Mouse (Mus musculus): ENCODE data around the gene Tkt.

The Tkt gene

GRCm38 (mm10) chr14:30585323-30585722 is 37.2 kb downstream of the Tkt start:
- DNase-seq (ENCODE audit: low spot score in 2 of 2): no peak

GRCm38 (mm10) chr14:30586780-30587461 is 38.8 kb downstream of the Tkt start:
- no peak for DNase-seq (ENCODE audit: low spot score in 2 of 2)

GRCm38 (mm10) chr14:30590041-30590645 is 42.0 kb downstream of the Tkt start:
- no peak for DNase-seq (ENCODE audit: low spot score in 2 of 2)

- no peak for DNase-seq (ENCODE audit: low spot score in 2 of 2)
Observed at GRCm38 (mm10) chr14:30590918-30591317, 42.8 kb downstream of the Tkt start.

DNA sequence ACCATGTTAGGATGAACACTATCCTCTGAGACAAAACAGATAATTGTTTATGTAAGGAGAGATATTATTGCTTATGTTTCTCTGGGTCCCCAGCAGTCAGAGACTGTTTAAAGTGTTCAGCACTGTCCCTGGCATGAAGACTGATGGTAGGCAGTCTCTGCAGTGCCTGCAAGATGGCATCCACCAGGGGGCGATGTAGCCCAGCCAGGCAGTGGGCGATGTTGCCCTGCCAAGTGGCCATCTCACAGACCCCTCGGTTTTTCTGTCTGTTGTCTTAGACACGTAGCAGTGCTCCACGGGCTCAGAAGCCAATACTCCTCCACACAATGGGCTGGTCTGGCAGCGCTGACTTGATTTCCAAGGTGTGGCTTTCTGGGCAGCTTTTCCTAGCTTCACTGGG is 43.3 kb downstream of the Tkt start:
- peak; percentile 58 to 74 for DNase-seq (ENCODE audit: low spot score in 2 of 2)

DNA sequence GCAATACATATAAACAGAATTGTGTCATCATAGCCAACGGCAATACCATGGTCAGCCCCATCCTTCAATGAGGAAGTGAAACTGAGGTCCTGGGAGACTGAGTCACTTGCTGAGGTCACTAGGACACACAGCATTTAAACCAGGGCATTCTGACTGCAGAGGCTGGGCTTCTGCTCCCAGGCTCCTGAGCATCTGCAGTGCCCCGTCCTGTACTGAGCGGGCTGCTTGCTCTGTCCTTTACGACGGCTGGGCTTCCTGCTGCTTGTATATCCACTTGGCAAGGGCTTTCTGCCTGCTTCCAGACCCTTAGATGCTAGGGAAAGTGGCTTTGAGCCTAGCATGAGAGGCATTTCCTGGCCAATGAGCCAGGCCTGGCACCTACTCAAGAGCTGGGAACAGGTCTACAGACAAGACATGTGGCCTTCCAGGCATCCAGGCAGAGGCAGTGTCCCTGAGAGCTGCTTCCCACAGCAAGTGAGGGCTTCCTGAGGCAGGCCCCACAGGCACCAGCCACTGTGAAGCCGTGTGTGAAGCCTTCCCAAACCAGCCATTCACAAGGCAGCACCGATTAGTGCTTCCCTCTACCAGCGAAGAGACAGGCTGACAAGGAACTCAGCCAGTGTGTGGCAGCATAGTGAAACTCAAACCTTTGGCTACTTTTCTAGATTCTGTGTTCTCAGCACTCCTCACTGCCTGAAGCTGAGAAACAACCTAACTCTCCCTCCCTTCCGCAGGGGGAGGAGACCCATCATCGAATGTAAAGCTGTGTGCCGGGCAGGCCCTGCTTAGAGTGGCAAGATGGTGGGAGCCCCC is 45.3 kb downstream of the Tkt start:
- DNase-seq (ENCODE audit: low spot score in 2 of 2): peak; percentile 86 to 90

- DNase-seq (ENCODE audit: low spot score in 2 of 2): peak; percentile 85 to 87
Observed at GRCm38 (mm10) chr14:30594092-30594695, 46.0 kb downstream of the Tkt start.

DNA sequence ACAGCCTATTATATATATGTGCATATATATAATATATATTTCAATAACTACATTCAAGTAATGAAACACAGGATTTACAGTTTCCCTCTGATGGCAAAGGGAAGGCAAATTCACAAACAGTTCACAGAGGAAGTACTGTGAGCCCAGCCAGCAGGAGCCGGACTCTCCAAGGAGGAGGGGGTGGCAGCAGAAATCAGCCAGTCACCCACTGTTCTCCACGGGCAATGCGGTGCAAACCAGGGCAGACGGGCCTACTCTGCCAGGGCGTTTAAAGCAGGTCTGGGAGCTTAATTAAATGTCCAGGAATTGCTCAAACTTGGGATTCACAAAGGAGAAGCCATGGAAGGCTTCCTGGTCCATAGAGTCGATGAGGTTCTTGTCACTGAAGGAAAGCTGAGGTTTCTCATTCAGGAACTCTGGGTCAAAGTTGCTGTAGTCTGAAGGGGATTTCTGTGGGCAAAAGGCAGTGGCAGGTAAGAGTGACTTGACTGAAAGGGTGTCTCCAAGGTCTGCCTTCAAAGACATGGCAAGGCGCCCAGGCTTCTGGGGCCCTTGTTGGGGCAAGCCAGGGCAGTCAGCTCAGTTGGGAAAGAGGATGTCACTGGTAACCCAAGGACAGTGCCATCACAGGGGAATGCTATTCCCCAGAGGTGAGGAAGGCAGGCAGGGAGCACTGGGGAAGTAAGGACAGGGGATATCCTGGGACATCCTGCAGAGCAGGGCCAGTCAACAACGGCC is 47.6 kb downstream of the Tkt start:
- DNase-seq (ENCODE audit: low spot score in 2 of 2): no peak

GRCm38 (mm10) chr14:30596407-30596806 is 48.2 kb downstream of the Tkt start:
- no peak for DNase-seq (ENCODE audit: low spot score in 2 of 2)

DNA sequence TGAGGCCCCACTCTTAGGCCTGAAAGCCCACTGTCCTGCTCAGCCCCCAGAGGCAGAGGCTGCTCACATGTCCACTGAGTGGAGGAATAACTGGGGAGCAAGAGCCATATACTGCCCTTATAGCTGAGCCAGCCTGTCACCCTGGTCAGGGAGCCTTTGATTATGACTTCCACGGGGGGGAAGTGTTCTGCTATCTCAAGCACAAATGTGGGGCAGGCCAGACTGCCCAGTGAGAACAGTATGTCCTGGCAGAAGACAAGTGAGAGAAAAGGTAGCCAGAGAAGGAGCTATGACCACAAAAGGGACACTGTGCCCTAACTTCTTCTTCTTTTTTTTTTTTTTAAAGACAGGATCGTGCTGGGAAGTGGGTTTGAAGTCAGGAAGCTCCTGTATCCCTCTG is 49.0 kb downstream of the Tkt start:
- no peak for DNase-seq (ENCODE audit: low spot score in 2 of 2)

DNA sequence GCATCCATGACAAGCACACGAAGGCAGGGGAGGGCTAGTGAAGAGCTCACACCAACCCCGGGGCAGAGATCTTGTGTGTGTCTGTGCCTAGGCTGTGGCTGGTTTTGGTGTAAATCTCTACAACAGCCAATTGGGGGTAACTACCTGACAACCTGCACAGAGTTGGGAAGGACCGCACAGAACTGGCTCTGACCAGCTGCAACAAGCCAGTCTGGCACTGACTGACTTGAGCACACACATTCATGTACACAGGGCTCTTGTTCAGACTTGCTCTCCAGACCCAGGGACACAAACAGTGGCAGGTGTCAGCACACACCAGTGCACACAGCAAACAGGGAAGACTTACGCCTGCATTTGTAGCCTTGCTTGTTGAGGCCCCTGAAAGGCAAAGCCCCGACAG is 58.7 kb downstream of the Tkt start:
- no peak for DNase-seq (ENCODE audit: low spot score in 2 of 2)

DNA sequence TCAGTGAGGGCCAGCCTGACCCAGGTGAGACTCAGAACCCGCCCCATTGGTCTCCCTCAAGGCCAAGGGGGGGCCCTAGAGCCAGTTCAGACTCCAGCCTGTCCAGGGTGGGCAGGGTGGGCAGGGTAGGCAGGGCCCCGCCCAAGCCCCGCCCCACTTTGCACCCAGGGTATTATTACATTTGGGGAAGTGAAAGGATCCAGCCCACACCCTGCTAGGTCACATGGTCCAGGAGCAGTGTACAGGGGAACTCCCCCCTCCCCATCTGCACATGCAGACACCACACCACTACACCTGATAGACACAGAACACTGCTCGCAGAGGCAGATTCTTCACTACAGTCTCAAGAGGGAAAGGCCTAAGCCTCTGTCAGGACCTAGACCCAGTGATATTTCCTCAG is 59.5 kb downstream of the Tkt start:
- no peak for DNase-seq (ENCODE audit: low spot score in 2 of 2)

GRCm38 (mm10) chr14:30608176-30608575 is 60.0 kb downstream of the Tkt start:
- DNase-seq (ENCODE audit: low spot score in 2 of 2): no peak

- DNase-seq (ENCODE audit: low spot score in 2 of 2): no peak
Observed at GRCm38 (mm10) chr14:30609499-30609898, 61.3 kb downstream of the Tkt start.

- no peak for DNase-seq (ENCODE audit: low spot score in 2 of 2)
Observed at GRCm38 (mm10) chr14:30610304-30610703, 62.1 kb downstream of the Tkt start.

GRCm38 (mm10) chr14:30610940-30611339 is 62.8 kb downstream of the Tkt start:
- no peak for DNase-seq (ENCODE audit: low spot score in 2 of 2)

DNA sequence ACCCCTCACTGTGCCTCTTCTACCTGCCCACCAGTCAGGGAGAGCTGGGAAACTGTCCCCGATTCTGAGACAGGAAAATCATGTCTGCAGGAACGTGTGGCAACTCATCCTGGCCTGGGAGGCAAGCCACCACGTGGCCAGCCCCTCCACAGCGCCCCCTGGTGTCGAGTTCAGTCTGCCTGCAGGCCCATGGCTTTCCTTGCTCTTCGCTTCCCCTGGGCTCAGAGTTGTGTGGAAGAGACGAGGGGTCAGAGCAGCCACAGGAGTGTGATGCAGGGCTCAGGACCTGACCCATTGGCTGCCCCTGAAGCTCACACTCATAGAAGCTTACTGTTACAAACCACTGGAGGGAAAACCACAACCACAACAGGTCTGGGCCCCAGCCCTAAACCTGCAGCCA is 64.4 kb downstream of the Tkt start:
- DNase-seq (ENCODE audit: low spot score in 2 of 2): peak; percentile 50 to 69

DNA sequence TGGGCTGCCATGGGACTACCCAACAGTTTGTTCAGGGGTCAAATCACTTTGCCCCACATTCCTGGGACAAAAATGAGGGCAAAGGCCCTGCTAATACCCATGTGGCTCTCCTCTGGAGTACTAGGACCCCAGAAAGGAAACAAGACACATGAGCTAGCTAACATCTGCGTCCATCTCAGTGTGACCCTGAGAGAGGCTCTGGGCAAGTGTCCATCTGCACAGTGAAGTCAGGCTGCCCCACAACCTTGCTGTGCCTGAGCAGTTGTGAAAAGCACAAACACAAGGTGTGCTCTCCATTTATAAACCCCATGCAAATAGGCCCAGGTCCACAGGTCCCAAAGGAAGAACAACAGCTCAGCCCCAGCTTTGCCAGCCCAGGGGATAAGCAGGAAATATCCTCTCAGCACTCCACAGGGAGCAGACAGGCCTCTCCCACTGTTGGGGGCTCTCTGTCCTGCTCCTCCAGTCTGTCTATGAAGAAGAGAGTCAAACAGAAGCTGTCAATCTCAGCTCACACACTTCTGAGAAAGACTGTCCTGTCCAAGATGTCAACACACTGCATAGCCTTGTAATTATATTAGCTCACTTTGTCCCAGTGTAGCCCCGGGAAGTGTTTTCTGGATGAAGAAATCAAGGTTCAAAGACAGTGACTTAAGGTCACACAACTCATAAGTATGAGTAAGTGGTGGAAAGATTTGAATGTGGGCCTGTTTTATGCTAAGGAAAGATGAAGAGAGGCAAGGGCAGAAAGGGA is 65.0 kb downstream of the Tkt start:
- no peak for DNase-seq (ENCODE audit: low spot score in 2 of 2)

DNA sequence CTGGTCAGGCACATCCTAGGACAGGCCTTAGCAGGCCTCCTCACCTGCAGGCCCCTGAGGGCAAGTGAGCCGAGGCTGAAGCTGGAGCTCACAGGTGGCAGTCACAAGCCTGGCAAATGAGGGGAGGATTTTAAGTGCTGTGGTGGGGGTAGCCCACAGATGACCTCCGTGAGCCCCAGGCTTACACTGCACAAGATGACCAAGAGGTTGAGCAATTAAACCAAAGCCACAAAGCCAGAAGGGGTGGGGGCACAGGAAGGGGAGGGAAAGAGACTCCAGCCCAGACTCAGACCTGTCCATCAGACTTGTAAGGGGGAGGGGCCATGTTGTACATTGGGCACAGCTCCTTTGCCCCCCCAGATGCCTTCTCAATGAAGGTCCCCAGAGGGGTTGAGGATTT is 68.6 kb downstream of the Tkt start:
- DNase-seq (ENCODE audit: low spot score in 2 of 2): no peak

DNA sequence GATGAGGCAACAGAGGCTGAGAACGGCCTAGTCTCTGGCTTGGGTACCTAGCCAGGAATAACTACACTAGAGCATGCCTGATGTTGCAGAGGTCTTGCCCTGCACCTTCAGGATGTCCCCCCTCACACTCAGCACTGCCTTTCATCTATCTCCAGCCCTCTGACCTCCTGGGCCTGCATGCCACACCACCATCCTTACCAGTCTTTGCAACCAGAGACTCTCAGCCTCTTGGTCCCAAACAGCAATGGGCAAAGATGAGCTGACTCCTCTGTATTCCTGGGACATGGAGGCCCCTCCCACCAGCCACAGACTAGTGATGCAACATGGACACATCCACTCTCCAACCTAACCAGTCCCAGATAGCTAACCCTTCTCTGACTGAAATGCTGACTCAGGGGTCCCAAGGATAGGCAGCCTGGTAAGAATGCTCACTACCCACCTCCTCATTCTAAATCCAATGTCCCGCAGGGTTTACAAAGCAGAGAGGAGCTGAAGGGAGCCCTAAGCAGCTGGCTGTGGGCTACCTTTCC is 70.7 kb downstream of the Tkt start:
- DNase-seq (ENCODE audit: low spot score in 2 of 2): no peak
